Comparison of ENCODE assay signal across 9 mouse cellular contexts in genomic region chr4:131921461-131922346, GRCm38 (mm10). TPM values are rescaled to one million over a fixed set of nuclear protein-coding genes. Genes with fewer than 3 reads are reported as not detected.
DNase-seq lines count a peak whose midpoint lies in the region; ATAC-seq lines count a peak whose summit lies in the region.
"Had no signal": no experiment of that assay in that cellular context is flagged by ENCODE, and none has a peak within 500 bp of the region (broad histone marks: within the 10 kb centered on the region; RNA-seq: fewer than 3 reads in every experiment).

TSS of gene Tmem200b (plus strand) at chr4:131921771.

- H3K36me3 ChIP-seq in heart, embryonic 10.5 days, result peaks cover 37% of the 10 kb centered on the region
- H3K36me3 ChIP-seq in forebrain, embryonic 14.5 days (ENCODE audit: control insufficient read depth, insufficient read depth, low read length), result peaks cover 17% of the 10 kb centered on the region
- H3K36me3 ChIP-seq in kidney, embryonic 15.5 days, result peaks cover 19% of the 10 kb centered on the region
- peaks cover 42% of the 10 kb centered on the region for H3K36me3 ChIP-seq in midbrain, embryonic 14.5 days (ENCODE audit: control insufficient read depth, insufficient read depth, low read length)

- H3K4me3 ChIP-seq in heart, embryonic 10.5 days, result peak within 1 kb of the TSS; percentile 76
- H3K4me3 ChIP-seq in forebrain, embryonic 14.5 days (ENCODE audit: low read depth, low read length), result peak within 1 kb of the TSS; percentile 42
- peak within 1 kb of the TSS; percentile 69 for H3K4me3 ChIP-seq in kidney, embryonic 15.5 days (replicated peaks)
- H3K4me3 ChIP-seq in midbrain, embryonic 14.5 days (replicated peaks; ENCODE audit: low read depth, low read length), result peak within 1 kb of the TSS; percentile 44

- H3K27ac ChIP-seq in heart, embryonic 10.5 days, result peak within 1 kb of the TSS; percentile 96
- no peak within 1 kb of the TSS for H3K27ac ChIP-seq in forebrain, embryonic 14.5 days (ENCODE audit: low read depth, low read length)
- peak within 1 kb of the TSS; percentile 86 for H3K27ac ChIP-seq in kidney, embryonic 15.5 days
- H3K27ac ChIP-seq in midbrain, embryonic 14.5 days (replicated peaks; ENCODE audit: low read depth, low read length), result no peak within 1 kb of the TSS

- peaks cover 93% of the 10 kb centered on the region for H3K4me1 ChIP-seq in heart, embryonic 10.5 days
- peaks cover 17% of the 10 kb centered on the region for H3K4me1 ChIP-seq in forebrain, embryonic 14.5 days (ENCODE audit: control insufficient read depth, insufficient read depth, low read length)
- peaks cover 89% of the 10 kb centered on the region for H3K4me1 ChIP-seq in kidney, embryonic 15.5 days
- peaks cover 21% of the 10 kb centered on the region for H3K4me1 ChIP-seq in midbrain, embryonic 14.5 days (ENCODE audit: control insufficient read depth, insufficient read depth, low read length)

- DNase-seq in heart, embryonic 10.5 days (ENCODE audit: low spot score), result no peak
- DNase-seq in heart, adult 8-10 months (ENCODE audit: low spot score), result no peak
- peak; percentile 38 for DNase-seq in ZHBTc4 (ENCODE audit: low read depth, low spot score)
- no peak for DNase-seq in forebrain, embryonic 14.5 days (ENCODE audit: low spot score)
- peak; percentile 60 for DNase-seq in midbrain, embryonic 14.5 days
- no peak for DNase-seq in cerebellum, adult 11 months
- DNase-seq in thymus, postnatal 10 days (ENCODE audit: low spot score in 2 of 2), result no peak

- 2% methylated on average over 130 of the region's 130 CpGs for WGBS in heart, embryonic 10.5 days
- 2% methylated on average over 101 of the region's 130 CpGs for WGBS in forebrain, embryonic 14.5 days
- 2% methylated on average over 97 of the region's 130 CpGs for WGBS in kidney, embryonic 15.5 days
- 2% methylated on average over 126 of the region's 130 CpGs for WGBS in midbrain, embryonic 14.5 days

- ATAC-seq in forebrain, embryonic 14.5 days, result peak; percentile 29; the same call in 1 of the 2 replicates
- ATAC-seq in kidney, embryonic 15.5 days (replicated peaks; ENCODE audit: low FRiP score), result no peak
- no peak for ATAC-seq in midbrain, embryonic 14.5 days (ENCODE audit: low FRiP score, low TSS enrichment)

- H3K9me3 ChIP-seq in heart, embryonic 10.5 days, result no peaks in the 10 kb centered on the region
- H3K9me3 ChIP-seq in forebrain, embryonic 14.5 days (replicated peaks; ENCODE audit: control insufficient read depth, low read length), result no peaks in the 10 kb centered on the region
- H3K9me3 ChIP-seq in kidney, embryonic 15.5 days (replicated peaks), result no peaks in the 10 kb centered on the region
- H3K9me3 ChIP-seq in midbrain, embryonic 14.5 days (ENCODE audit: control insufficient read depth, low read length), result no peaks in the 10 kb centered on the region

- peaks cover 53% of the 10 kb centered on the region for H3K27me3 ChIP-seq in heart, embryonic 10.5 days (ENCODE audit: insufficient read depth, poor library complexity, severe bottlenecking)
- H3K27me3 ChIP-seq in forebrain, embryonic 14.5 days (replicated peaks; ENCODE audit: control insufficient read depth, insufficient read depth, low read length), result peaks cover 72% of the 10 kb centered on the region
- peaks cover 54% of the 10 kb centered on the region for H3K27me3 ChIP-seq in kidney, embryonic 15.5 days
- peaks cover 76% of the 10 kb centered on the region for H3K27me3 ChIP-seq in midbrain, embryonic 14.5 days (ENCODE audit: control insufficient read depth, insufficient read depth, low read length)

- peak within 1 kb of the TSS; percentile 67 for H3K4me2 ChIP-seq in forebrain, embryonic 14.5 days (ENCODE audit: low read length)
- H3K4me2 ChIP-seq in kidney, embryonic 15.5 days, result peak within 1 kb of the TSS; percentile 89
- peak within 1 kb of the TSS; percentile 77 for H3K4me2 ChIP-seq in midbrain, embryonic 14.5 days (ENCODE audit: low read length)

- peak within 1 kb of the TSS; percentile 46 for H3K9ac ChIP-seq in forebrain, embryonic 14.5 days (ENCODE audit: low read length)
- H3K9ac ChIP-seq in kidney, embryonic 15.5 days, result peak within 1 kb of the TSS; percentile 60
- H3K9ac ChIP-seq in midbrain, embryonic 14.5 days (replicated peaks; ENCODE audit: low read length), result peak within 1 kb of the TSS; percentile 53

RNA-seq across cellular contexts. Expression of gene Tmem200b, which starts in this region (rescaled TPM):
- polyA plus RNA-seq in heart, embryonic 10.5 days (2016; fragmentation: Nextera tagmentation; extraction: Ambion mirVana), result 2.1 and 3.5 TPM in 2 replicates
- total RNA-seq in heart, adult 8-10 months (2022), result 1 to 10 TPM; 4.3 to 6.5 (median 5.1) TPM
- polyA plus RNA-seq in forebrain, embryonic 14.5 days (2014; fragmentation: Nextera tagmentation; extraction: Ambion mirVana), result not detected in 2 replicates
- 1.1 and 1.3 TPM in 2 replicates for polyA plus RNA-seq in kidney, embryonic 15.5 days (2015; fragmentation: Nextera tagmentation; extraction: Ambion mirVana)
- not detected in 2 replicates for polyA plus RNA-seq in midbrain, embryonic 14.5 days (2014; fragmentation: Nextera tagmentation; extraction: Ambion mirVana)
- total RNA-seq: MEL had no signal

Comparison
In these comparisons a context has a peak if more than half of its experiments do, and no peak if none do; other contexts are left out.
1. Peak in ATAC-seq, H3K4me3 ChIP-seq, H3K9ac ChIP-seq and H3K4me2 ChIP-seq in forebrain, embryonic 14.5 days; RNA of the gene not detected or under 1 TPM.
2. Peak in DNase-seq, H3K4me3 ChIP-seq, H3K9ac ChIP-seq and H3K4me2 ChIP-seq in midbrain, embryonic 14.5 days; RNA of the gene not detected or under 1 TPM.
3. H3K27ac ChIP-seq: peak in heart, embryonic 10.5 days (single experiment) and kidney, embryonic 15.5 days (single experiment); none in forebrain, embryonic 14.5 days (single experiment) and midbrain, embryonic 14.5 days (single experiment).
4. Peak in every context shown above with its lines, with median percentiles within 50 percentile points of each other: H3K4me3 ChIP-seq, H3K4me2 ChIP-seq and H3K9ac ChIP-seq.